Mouse (Mus musculus): ENCODE results near the gene E2f1.

E2f1 gene

DNA sequence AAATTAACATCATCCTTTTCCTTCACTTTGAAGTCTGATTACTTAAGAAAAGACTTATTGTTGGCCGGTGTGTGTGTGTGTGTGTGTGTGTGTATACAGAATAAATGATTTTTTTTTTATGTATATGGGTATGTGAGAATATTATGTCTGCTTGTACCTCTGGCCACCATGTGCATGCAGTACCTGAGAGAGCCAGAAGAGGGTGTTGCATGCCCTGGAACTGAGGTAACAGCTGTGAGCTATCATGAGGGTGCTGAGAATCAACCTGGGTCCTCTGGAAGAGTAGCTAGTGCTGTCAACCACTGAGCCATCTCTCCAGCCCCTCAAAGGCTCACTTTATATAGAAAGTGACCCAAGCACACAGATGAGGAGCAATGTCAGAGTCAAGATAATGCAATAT, 11.7 kb upstream of the E2f1 start:
- no peak for DNase-seq

DNA sequence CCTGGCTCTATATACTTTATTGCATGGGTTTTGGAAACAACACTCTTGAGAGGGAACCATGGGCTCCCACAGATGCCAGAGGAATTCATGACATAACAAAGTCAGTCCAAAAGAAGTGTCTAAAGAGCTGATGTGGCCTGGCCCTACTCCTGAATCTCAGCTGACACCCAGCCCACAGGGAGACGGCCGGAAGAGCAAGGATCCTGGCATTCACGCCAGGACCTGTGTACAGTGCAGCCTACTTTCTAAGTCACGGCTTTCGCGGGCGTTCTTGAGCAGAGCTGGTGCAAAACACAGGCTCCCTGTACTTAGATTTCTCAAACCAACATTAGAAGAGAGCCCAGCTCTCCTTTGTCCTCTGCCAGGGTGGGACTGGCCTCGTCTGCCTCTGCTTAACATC, 10.9 kb upstream of the E2f1 start:
- DNase-seq = peak; percentile 38

DNA sequence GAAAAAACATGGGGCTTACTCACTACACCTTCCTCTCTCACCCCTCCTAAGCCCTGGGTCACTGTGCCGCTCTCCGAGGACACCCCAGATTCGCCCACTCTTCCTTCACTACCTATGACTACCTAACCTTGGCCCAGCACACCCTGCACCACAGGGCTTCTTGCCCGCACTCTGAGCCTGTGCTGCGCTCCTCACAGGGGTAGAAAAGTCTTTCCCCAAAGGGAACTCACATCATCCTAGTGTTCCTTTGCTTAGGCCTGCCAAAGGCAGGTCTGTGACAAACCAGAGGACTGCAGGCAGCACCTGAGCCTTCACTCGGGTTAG, 8.0 kb upstream of the E2f1 start:
- DNase-seq = no peak

DNA sequence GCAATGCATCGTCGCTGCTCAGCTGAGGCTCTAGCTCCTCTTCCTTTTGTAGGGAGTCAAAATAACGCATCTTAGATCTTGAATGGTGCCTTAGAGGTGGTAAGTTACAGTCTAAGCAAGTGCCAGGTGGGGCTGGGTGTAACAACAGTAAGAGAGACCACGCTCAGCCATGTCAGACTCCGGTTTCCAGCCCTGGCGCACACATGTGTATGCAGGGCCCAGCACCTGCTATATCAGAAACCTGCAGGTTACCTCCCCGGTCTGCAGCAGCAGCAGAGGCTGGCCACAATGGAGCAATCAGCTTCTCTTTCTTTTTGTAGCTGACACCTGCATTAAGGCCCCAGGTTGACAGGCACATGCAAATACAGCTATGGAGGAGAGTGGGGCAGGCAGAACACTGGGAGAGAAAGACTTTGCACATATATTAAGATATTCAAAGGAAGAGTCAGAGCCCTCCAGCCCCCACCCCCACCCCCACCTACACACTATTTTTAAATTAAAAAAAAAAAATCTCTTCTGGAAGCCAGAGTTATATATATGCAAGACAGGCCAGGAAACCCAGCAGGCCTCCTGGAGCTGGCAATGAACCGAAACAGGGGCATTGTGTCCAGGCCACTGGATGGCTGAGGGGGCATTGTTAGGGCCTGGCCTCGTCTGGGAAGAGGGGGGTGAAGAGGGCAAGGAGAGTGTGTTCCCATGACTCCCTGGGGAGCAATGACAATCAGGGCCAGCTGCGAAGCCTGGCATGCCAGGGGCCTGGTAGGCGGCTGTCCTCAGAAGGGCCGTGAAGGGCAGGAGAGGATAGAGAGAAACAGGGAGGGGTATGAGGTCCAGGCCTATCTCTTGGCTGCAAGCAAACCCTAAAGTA, 7.4 kb upstream of the E2f1 start:
- DNase-seq = no peak

DNA sequence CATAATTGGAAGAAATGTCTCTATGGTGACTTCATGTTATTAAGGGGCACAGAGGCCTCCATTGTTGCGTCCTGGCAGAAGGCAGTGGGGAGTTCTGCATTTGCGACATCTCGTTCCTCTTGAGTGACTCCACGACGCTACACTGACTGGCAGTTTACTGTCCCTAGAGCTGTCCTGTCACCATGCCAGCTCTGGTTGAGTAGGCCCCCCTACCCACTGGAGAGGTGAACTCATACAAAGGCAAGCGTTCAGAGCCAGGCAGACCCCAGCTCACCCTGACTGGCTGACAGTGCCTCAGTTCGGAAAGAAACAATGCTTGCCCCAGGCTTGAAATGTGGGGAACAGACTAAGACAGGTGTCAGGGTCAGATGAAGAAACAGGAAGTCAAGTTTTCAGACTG, 4.6 kb upstream of the E2f1 start:
- DNase-seq = no peak

DNA sequence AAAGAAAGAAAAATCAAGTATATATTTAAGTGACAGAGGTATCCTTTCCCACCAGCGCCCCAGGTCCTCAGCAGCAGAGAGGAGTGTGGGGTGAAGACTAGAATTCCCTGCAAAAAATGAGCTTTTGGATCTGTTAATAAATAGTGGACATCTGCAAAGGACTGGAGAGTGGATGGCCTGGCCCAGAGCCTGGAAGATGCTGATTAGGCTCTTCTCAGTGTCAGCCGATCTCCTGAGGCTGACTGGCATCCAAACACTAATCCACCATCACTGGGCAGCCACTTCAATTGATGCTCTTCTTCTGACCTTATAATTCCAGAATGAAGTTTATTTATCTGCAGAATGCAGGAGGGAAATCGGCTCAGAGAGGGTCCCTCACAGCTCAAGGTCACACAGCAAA, 3.3 kb upstream of the E2f1 start:
- DNase-seq = no peak

DNA sequence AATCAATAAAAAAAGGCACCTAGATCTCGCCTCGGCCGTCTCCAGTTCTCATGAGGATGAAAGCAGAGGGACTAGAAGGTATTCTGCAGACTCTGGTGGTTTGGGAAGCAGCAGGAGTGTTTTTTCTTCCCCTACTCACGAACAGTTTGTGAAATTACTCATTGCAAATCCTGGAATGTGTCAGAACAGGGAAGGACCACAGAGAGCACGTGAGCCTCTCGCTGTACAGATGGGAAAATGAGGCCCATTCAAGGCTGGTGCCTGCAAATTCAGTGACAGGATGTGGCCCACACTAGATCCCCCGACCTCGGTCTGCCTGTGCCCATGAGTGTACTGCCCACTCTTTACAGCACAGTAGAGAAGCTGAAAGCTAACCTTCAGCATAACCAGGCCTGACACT, 2.3 kb upstream of the E2f1 start:
- DNase-seq = no peak

DNA sequence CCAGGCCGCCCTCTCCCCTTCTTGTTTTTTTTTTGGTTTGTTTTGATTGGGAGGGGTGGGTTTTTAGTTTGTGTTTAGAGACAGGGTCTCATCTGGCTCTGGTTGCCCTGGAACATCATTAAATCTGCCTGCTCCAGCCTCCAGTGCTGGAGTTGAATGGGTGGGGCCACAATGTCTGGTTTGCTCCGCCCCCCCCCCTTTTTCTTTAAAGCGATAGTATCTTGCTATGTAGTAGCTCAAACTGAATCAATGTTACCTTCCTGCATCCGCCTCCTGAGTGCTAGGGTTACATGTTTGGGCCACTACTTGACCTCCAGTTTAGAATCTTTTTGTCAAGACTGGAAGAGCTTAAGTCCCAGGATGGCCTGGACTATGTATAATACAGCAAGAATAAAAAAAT, 1.6 kb upstream of the E2f1 start:
- DNase-seq = no peak

DNA sequence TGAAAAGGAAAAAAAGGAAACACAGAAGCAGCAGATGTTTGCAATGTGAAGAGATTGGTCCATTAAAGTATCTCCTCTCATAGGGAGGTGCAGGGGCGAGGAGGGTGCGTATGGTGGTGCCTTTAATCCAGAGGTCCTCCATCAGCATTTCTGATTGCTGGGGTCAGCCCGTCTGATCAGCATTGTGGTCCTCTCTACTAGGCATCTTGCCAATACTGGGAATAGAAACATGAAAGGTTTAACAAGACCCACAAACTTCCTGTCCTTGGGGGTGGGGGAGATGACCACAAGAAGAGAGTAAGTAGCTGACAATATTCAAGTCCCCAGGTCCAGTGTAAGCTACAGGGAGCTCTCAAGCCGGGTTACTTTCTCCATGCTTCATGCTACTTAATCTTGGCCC, 974 bp upstream of the E2f1 start:
- no peak for DNase-seq

DNA sequence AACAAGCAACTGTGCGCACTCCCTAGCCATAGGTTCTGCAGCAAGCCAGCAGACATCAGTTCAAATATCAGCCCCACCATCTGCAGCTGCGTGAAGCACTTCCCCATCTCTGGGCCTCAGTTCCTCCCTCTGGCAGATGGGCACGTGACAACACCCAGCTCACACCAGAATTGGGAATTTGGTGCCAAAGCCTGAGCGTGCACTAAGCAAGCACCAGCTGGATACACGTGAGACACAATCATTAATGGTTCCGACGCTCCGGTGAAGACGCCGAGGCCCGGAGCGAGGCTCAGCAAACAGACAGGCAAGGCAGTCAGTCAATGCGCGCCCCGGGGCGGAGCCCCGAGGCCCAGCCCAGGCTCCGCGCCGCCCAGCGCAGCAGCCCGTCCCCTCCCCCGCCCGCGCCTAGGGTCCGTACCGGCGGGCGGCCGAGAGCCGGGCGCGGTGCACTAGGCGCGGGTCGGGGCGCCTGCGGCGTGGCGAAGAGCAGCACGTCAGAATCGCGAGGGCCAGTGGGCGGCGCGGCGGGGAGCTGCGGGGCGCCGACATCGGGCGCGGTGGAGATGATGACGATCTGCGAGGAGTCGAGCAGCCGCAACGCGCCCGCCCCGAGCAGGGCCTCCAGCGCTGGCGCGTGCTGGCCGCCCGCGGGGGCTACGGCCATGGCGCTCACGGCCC, 482 bp downstream of the E2f1 start:
- peak; percentile 55 for DNase-seq

DNA sequence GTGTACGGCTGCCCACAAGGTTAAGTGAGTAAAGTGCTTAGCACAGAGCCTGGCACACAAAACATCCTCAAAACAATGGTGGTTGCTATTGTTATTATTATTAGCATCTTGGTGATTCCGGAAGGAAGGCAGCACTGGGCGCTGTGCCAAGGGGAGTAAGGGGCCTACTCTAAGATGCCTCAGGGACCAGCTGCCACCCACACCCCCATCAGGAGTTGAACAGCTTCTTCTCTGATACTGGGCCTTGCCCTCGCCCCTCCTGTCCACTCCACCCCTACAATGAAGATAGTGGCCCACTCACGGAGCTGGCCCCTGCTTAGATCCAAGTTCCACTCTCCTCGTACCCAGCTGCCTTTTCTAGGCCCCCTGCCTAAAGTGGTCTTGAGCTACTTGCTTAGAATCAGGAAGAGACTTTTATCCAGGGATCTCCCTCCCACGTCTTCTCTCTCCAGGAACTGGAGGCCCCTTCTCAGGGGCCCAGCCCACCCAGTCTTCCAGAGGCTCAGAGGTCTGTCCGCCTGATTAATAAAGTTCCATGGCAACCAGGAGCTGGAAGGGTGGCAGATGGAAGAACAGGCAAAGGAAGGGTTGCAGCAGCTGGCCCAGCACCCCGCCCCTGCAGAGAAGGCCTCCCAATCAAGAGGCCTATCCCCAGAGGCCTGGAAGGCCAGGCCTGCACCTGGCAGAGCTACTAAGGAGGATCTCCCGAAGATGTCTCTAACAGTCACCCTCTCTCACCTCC, 1.2 kb downstream of the E2f1 start:
- peak; percentile 32 for DNase-seq

DNA sequence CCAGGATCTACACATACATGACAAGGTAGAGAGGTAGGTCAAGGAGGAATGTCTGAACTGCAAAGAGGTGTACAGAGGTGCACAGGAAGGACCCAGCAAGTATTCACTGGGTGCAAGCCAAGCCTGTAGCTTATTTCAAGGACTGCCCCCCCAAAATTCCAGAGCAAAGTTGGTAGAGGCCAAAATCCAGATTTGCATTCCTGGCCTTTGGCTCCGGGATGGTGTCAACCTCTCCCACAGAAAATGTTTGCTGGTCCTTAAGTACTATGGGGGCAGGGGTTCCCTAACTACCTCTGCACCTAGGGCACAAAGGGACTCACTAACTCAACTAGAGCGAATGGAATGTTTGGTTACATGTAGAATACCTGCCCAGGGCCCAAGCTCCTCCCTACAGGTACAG, 1.9 kb downstream of the E2f1 start:
- peak; percentile 44 for DNase-seq

DNA sequence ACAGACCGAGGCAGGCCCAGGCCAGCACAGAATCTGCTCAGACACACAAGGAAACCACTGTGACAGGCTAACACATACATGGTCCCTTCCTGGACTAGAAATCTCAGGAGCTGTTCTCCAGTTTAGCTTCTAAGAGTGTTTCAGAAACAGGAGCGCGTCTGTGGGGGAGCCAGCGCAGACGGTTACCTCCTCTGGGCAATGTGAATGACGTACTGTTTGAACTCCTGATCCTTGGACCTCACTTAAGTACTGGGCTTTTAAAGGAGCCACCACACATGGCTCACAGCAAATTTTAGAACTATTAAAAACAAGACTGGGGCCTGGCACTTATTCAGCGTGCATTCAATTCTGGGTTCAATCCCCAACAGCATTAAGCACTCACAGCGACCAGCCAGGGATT, 3.1 kb downstream of the E2f1 start:
- no peak for DNase-seq

DNA sequence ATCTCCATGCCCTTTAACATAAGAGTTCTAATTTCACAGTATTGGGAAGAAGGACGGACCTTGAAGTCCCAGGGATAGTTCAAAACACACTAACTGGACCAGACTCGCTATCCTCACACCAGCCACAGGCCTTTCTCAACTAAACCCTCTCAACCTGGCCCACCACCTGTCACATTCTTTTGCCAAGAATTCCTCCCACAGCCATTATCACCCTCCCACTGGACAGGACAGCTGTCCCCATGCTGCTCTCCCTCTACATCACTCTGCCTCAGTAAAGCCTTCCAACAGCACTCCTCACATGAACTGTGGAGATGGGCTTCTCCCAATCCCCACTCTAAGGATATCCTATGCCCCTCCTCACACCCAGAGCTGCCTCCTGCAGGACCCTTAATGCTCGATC, 4.1 kb downstream of the E2f1 start:
- no peak for DNase-seq

DNA sequence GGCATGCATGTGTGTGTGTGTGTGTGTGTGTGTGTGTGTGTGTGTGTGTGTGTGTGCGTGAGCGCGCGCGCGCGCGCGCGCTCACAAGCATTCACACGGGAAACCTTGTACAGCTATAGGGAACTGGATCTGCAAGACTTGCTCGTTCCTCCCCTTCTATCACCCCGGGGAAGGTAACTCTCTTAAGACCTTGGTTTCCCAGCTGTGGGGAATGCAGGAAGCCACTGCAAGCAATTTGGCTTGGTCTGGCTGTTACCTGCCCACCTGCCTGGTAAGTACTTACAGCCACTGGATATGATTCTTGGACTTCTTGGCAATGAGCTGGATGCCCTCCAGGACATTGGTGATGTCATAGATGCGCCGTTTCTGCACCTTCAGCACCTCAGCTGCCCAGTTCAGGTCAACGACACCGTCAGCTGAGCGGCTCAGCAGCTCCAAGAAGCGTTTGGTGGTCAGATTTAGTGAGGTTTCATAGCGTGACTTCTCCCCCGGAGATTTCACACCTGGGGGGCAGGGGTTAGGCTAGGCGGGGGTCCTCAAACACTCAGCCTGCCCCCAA, 6.0 kb downstream of the E2f1 start:
- no peak for DNase-seq

DNA sequence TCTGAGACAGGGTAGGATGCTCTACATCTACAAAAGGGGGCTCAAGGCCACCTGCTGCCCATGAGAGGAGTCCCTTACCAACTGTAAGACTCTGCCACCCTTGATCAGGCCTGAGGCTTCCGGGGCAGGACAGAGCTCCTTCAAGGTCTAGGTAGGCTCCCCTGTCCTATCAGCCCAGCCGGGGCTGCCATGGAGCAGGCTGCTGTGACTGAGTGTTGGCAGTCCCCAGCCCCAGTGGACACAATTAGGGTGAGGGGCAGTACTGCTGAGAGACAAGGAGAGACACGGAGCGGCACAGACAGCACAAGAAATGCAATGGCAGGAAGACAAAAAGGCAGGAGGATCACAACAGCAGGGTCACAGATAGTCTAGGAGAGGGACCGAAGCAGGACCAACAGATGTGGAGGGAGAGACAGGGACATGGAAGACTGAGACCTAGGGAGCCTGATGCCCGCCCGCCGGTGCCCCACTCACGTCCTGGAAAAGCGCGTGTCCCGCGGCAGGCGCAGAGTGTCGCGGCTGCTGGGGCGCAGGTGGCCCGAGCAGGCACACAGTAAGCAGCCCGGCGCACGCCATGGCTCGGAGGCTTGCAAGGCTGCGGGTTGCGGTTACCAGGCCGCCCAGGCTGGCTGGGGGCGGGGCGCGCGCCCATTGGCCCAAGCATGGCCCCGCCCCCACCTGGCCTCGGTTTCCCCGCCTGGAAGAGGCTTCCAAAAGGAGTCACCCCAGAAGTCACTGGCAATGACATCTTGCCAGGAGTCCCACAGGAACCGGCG, 11.2 kb downstream of the E2f1 start, which contains the start of gene Necab3:
TSS of gene Necab3 (minus strand) at position 627 of the 776 bp plus-strand sequence.
- no peak for DNase-seq

DNA sequence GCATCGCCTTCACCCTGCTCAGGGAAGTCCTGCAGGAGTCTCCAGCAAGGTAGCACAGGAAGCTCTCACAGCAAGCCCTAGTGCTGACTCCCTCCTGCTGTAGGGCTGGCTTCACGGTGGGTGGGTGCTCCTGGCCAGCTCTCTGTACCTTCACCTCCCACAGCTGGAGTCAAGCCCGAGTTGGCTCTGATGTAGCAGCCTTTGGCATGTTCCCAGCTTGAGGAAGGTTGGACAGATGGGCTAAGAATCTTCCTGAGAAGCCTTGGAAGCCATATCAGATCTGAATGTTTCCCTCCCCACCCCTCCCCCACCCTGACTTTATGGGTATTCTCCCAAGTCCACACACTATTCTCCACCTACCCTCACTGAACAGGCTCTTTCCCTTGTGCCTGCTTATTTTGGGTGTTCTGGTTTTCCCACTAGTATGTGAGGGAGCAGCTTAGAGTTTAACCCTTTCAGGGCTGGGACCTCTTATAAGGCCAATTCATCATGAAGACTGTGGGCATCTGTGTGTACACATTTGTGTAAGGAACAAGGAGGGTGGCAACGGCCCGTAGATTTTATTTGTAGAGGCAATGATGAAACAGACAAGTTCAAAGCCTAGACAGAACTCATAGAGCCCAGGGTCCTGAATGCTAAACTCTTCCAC, 12.4 kb downstream of the E2f1 start:
- no peak for DNase-seq

DNA sequence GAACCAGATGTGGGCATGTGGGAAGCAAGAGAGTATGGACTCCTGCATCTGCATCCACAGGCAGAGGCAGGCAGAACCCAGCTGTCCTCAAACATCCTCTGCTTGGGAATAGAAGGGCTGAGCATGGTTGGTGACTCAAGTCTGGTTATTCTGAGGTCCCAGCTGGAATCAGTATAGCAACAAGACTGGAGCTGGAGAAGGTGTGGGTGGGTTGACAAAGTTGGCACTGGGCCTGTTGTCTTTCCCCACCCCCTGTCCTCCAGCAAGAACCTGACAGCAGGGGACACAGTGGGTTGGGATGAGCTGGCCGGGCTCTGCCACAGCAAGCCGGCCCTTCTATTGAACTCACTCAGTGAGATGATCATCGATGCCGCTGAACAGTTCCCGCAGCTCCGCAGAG, 14.5 kb downstream of the E2f1 start:
- DNase-seq = no peak

DNA sequence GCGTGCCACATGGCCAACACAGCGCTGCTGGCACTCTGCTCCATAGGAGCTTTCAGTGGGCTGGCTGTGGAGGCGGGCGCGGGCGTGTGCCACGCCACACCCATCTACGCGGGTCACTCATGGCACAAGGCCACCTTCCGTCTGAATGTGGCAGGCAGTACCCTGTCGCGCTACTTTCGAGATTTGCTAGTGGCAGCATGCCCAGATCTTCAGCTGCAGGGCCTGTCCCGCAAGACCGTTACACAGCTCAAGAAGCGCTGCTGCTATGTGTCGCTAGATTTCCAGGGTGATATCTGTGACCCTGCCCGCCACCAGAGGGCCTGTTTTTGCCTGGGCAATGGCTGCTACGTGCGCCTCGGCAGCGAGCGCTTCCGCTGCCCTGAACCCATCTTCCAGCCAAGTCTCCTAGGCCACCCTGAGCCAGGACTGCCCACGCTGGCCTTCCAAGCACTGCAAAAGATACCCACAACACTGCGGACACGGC, 17.2 kb downstream of the E2f1 start:
- DNase-seq = peak; percentile 77

DNA sequence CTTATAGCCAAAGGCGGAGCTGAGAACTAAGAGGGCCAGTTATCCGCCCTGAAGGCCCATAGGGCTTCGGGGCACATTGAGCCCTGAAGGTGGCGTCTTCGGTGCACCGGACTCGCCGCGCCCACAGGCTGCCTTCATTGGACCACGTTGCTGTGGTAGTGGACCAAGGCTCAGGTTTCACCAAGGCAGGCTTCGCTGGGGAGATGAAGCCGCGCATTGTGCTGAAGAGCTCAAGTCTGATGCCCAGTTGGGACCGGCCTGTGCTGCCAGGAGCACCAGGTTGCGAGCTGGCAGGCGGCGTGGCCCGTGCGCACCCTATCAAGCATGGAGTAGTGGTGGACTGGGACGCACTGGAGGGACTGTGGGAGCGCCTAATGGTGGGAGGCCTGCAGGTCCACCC, 17.8 kb downstream of the E2f1 start:
- DNase-seq = no peak

DNA sequence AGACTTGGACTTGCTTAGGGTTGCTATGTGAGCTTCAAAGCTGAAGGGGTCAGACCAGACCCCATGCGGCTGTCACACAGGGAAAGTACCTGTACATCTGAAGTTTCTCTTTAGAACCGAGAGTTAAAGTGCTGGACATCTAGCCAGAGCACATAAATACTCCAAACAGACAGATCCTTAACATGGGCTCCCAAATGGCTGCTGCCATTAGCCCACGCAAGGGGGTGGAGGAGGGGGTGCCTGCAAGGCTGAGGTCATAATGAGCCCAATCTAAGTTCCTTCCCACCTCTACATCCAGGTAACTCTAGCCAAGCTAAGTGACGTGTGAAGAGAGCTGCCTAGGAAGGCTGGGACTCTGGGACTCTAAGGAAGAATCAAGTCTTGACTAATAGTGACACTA, 18.2 kb downstream of the E2f1 start, which contains the start of gene Actl10:
TSS of gene Actl10 (plus strand) at position 301 of the 400 bp plus-strand sequence.
- DNase-seq = no peak

DNA sequence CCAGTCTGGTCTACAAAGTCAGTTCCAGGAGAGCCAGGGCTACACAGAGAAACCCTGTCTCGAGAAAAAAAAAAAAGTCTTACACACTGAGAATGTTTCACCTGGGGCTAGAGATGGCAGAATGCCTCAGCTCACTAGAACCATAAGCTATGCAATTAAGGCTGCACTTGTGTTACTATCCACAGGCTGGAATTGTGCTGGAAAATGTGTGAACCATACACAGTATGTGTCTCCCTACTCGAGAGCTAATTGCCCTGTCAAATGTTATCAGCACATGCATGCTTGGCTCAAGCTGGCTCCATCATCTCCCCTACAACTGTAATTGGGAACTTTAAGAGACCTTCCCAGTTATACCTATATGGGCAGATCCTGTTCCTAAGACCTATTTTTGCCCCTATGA, 18.8 kb downstream of the E2f1 start:
- no peak for DNase-seq
